ENCODE assay signal across 19 mouse cellular contexts in the genomic region with DNA sequence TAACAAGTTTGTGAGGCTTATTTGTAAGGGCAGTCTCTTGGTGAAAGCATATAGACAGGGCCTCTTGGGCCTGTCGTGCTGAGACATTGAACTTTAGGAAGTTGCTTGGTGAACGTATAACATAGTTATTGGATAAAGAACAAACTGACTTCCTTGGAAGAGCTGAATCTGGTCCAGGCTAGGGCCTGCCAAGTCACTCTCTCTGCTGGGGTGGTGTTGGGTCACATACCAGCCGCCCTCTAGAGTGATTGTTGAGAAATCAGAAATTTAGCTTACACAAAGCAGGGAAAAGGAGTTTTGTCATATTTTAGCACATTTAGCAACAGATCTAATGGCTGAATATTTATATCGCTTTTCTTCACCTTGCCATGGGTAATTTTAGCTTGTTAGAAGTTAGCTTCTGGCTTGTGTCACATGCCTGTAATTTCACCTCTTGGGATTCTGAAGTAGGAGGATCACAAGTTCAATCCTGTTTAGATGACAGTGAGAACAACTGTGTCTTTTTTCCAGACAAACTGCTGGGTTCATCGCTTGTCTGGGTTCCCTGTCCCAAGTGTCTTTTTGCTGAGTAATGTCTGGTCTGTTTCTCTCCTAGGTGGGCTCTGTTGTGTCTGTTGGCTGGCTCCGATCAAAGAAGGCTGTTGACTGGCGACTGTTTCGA. TPM values are rescaled to one million over a fixed set of nuclear protein-coding genes. Genes with fewer than 3 reads are reported as not detected.
DNase-seq lines count a peak whose midpoint lies in the region; ATAC-seq lines count a peak whose summit lies in the region.
"Had no signal": no experiment of that assay in that cellular context is flagged by ENCODE, and none has a peak within 500 bp of the region (broad histone marks: within the 10 kb centered on the region; RNA-seq: fewer than 3 reads in every experiment).

No protein-coding gene starts in this region.

- 92% methylated on average over 8 of the region's 8 CpGs for WGBS in midbrain, embryonic 11.5 days
- 94% methylated on average over 8 of the region's 8 CpGs for WGBS in midbrain, embryonic 10.5 days

- peaks cover 35% of the 10 kb centered on the region for H3K36me3 ChIP-seq in midbrain, embryonic 11.5 days (ENCODE audit: control insufficient read depth, insufficient read depth, low read length)
- H3K36me3 ChIP-seq in midbrain, embryonic 10.5 days: peaks cover 81% of the 10 kb centered on the region

- no peaks in the 10 kb centered on the region for H3K9me3 ChIP-seq in midbrain, embryonic 11.5 days (ENCODE audit: control insufficient read depth, low read length)
- no peaks in the 10 kb centered on the region for H3K9me3 ChIP-seq in midbrain, embryonic 10.5 days (replicated peaks)
- H3K9me3 ChIP-seq: forebrain, embryonic 15.5 days; G1E; hindbrain, embryonic 13.5 days; intestine, embryonic 15.5 days had no signal

- H3K27ac ChIP-seq in midbrain, embryonic 11.5 days (ENCODE audit: low read depth, low read length): no peak overlapping the region
- H3K27ac ChIP-seq in midbrain, embryonic 10.5 days (replicated peaks): no peak overlapping the region
- H3K27ac ChIP-seq: forebrain, embryonic 15.5 days; hindbrain, embryonic 13.5 days; intestine, embryonic 15.5 days; kidney, postnatal 0 days had no signal

- no peak overlapping the region for H3K4me2 ChIP-seq in midbrain, embryonic 11.5 days
- H3K4me2 ChIP-seq: forebrain, embryonic 15.5 days; hindbrain, embryonic 13.5 days; intestine, embryonic 15.5 days had no signal

- no peak overlapping the region for H3K9ac ChIP-seq in midbrain, embryonic 11.5 days (ENCODE audit: low read length)
- H3K9ac ChIP-seq: forebrain, embryonic 15.5 days; hindbrain, embryonic 13.5 days; intestine, embryonic 15.5 days had no signal

- intact Hi-C loops in left cerebral cortex, postnatal 4 days (cut with DNase I): no loop called here

- DNase-seq in adrenal gland, adult 2 months: peak; percentile 29
- DNase-seq in adrenal gland, adult 18-20 months (ENCODE audit: low spot score in 2 of 2): no peak
- peak; percentile 30 for DNase-seq in kidney, adult 11 months
- DNase-seq in kidney, postnatal 10 days: no peak
- DNase-seq in midbrain, embryonic 11.5 days (ENCODE audit: low spot score, missing footprints): peak; percentile 64
- no peak for DNase-seq in midbrain, embryonic 10.5 days (ENCODE audit: low spot score)
- no peak for DNase-seq in left cerebral cortex, postnatal 4 days
- DNase-seq: cerebellum, postnatal 14 days; embryo, embryonic 11 days; heart, adult 18-20 months; retina, postnatal 1 day had no signal

- H3K4me1 ChIP-seq in midbrain, embryonic 11.5 days (ENCODE audit: control insufficient read depth, insufficient read depth, low read length): no peaks in the 10 kb centered on the region
- no peaks in the 10 kb centered on the region for H3K4me1 ChIP-seq in midbrain, embryonic 10.5 days
- H3K4me1 ChIP-seq: forebrain, embryonic 15.5 days; hindbrain, embryonic 13.5 days; intestine, embryonic 15.5 days had no signal

- no peaks in the 10 kb centered on the region for H3K27me3 ChIP-seq in midbrain, embryonic 11.5 days (ENCODE audit: control insufficient read depth, insufficient read depth, low read length)
- H3K27me3 ChIP-seq in midbrain, embryonic 10.5 days (ENCODE audit: low read depth, poor library complexity, severe bottlenecking): no peaks in the 10 kb centered on the region
- H3K27me3 ChIP-seq: forebrain, embryonic 15.5 days; hindbrain, embryonic 13.5 days; intestine, embryonic 15.5 days had no signal

- no peak overlapping the region for H3K4me3 ChIP-seq in midbrain, embryonic 11.5 days (ENCODE audit: low read depth, low read length)
- H3K4me3 ChIP-seq in midbrain, embryonic 10.5 days: no peak overlapping the region
- H3K4me3 ChIP-seq: forebrain, embryonic 15.5 days; hindbrain, embryonic 13.5 days; intestine, embryonic 15.5 days had no signal

- no peak for ATAC-seq in midbrain, embryonic 11.5 days (ENCODE audit: low FRiP score)
- peak; percentile 51; the same call in 1 of the 2 replicates for ATAC-seq in megakaryocyte, adult 5-6 weeks (ENCODE audit: poor library complexity, severe bottlenecking)
- ATAC-seq: CD4-positive, CD25-positive, alpha-beta regulatory T cell, adult 4 months; forebrain, embryonic 15.5 days; intestine, embryonic 15.5 days; midbrain, embryonic 16.5 days had no signal

RNA-seq across cellular contexts. Expression of a gene that starts 11.7 kb away (rescaled TPM):
- 10 to 100 TPM; 12.4 to 14.1 TPM for total RNA-seq in adrenal gland, adult 2 months (2021)
- 6.8 and 9.4 TPM in 2 replicates for polyA plus RNA-seq in adrenal gland, adult 2 months (2012; rRNA removed)
- total RNA-seq in adrenal gland, adult 18-20 months (2021): 10 to 100 TPM; 14.1 to 19.4 TPM
- polyA plus RNA-seq in midbrain, embryonic 11.5 days (2014; fragmentation: Nextera tagmentation; extraction: Ambion mirVana): 53.3 and 62.5 TPM in 2 replicates
- polyA plus RNA-seq in midbrain, embryonic 10.5 days (2016; fragmentation: Nextera tagmentation; extraction: Ambion mirVana): 53.7 and 55.6 TPM in 2 replicates
- total RNA-seq in megakaryocyte, adult 5-6 weeks (2015): 18.7 and 22.8 TPM in 2 replicates
- 52.4 and 70.8 TPM in 2 replicates for total RNA-seq in megakaryocyte, adult 5-6 weeks (2017)
- 100 to 1,000 TPM; 109 to 111 TPM for total RNA-seq in left cerebral cortex, postnatal 4 days (2021)

Comparison
In these comparisons a context has a peak if more than half of its experiments do, and no peak if none do; other contexts are left out.
1. DNase-seq: peak in adrenal gland, adult 2 months (single experiment), kidney, adult 11 months (single experiment) and midbrain, embryonic 11.5 days (single experiment); none in adrenal gland, adult 18-20 months (0 of 2), kidney, postnatal 10 days (single experiment), midbrain, embryonic 10.5 days (single experiment) and left cerebral cortex, postnatal 4 days (single experiment).